Mouse (Mus musculus) spleen, embryonic (tissue): Measurements from ENCODE around the gene Aldoc.

Experiments
- CTCF ChIA-PET: fragments of 350-600 bp; sonication (Branson Sonifier 250); formaldehyde crosslinking; loops from one replicate; lab custom pipeline; 2022; lab: Charles Lee

Gene Aldoc

DNA sequence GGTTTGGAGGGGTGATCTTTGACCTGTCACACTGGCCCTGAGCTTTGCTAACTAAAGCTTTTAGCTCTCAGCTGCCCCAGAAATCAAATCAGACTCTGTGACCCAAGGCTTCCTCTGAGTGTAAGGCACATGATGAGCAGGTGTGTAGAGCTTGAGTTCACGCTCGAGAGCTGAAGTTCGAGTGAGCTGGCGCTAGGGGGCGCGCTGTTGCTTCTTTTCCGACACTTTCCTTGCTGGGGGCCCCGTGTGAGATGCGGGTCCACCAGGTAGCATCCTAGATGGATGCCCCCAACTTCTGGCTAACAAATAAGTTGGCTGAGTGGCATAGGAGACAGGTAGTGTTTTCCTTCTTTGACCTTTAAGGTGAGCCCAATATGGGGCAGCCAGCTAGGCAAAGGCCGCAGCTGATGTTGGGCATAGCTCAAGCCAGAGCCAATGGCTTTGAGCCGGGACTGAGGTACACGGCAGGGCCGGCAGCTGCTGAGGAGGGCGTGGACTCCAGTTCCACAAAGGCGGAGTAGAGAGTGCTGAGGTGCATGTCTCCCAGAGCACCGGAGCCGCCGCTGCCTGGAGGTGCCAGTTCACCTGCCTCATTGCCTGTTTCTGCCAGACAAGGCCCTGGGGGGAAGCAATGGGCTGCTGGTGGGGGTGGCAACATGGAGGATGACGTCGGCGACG, 35.7 kb downstream of the Aldoc start:
- CTCF ChIA-PET, result interaction anchor here (0.7 to 1.2 kb wide), 2 partner anchors 41 to 53 kb away, joined by 3 to 5 read pairs; no protein-coding TSS in a partner anchor

DNA sequence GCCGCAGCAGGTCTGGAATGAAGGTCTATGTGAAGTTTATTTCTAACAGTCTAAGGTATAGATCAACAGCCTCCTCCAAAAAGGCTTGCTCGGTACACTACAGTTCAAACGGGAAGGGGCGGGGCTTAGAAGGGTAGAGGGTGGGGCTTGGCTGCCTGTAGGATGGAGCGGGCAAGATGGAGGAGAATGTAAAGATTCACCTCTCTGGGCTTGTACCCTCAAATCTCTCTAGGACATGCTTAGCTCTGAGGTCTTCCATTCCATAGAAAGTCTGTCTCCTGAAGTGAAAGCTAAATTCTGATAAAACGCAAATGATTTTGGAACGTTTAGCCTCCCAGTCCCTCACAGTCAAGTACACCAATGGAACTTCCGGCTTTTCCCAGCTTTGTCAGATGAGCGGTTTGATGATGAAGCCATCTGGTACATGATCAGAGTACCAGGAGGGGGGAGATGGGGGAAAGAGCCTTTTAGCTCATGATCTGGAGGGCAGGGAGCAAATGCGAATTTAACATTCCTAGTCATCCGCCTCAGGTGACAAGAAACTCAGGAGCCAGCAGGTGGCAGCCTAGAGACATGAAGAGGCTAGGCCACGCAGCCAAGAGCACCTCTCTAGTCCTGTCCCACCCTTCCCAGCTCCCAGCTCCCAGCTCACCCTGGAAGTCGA, 37.5 kb downstream of the Aldoc start:
- CTCF ChIA-PET, result interaction anchor here (1.0 to 1.1 kb wide), 2 partner anchors 34 to 37 kb away, joined by 5 read pairs; no protein-coding TSS in a partner anchor

DNA sequence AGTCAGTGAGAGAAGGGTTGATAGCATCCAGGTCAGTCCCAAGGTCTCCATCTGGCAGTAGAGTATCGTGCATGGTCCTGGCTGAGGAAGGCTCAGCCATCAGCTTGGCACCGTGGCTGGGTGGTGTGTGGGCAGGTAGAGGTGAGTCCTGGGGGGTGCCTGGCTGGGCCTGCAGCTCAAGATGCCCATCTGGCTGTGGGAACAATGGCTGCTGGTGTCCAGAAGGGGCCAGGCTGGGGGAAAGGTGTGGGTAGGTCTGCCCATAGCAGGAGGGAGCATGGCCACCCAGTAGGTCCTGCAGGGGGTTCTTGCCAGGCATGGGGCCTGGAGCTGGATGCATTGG, 38.0 kb downstream of the Aldoc start:
- CTCF ChIA-PET, result interaction anchor here (1.0 to 1.1 kb wide), 2 partner anchors 34 to 36 kb away, joined by 5 read pairs; no protein-coding TSS in a partner anchor

DNA sequence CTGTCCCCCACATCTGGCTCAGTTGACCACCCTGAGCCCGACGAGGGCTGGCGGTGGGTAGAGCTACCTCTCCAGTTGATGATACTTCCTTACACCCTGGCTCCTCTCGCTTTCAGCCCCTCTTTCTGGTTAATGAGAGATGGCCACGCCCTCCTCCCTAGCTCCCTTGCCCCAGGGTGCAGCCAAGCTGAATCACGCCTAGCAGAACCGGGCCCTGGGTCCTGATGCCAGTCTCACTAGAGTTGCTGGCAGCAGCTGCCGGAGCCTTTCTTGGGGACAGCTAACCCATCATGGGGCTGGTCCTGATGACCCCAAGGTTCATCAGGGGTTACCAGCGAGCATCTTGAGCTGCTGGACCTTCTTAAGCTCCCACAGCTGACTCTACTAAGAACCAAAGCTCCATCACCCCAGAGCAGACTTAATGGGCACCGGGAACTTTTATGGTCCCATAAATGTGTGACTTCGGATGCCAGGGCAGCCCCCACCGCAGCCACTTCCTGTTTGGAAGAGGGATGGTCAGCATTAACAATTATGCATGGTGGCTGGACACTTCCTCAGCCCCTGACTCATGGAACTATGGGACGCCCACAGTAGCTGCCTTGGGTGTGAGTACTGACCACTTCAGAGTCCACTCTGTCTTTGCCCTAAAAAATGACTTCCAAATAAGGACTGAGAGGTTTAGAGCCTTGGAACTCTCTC, 40.7 kb downstream of the Aldoc start:
- CTCF ChIA-PET, result no interaction called here

DNA sequence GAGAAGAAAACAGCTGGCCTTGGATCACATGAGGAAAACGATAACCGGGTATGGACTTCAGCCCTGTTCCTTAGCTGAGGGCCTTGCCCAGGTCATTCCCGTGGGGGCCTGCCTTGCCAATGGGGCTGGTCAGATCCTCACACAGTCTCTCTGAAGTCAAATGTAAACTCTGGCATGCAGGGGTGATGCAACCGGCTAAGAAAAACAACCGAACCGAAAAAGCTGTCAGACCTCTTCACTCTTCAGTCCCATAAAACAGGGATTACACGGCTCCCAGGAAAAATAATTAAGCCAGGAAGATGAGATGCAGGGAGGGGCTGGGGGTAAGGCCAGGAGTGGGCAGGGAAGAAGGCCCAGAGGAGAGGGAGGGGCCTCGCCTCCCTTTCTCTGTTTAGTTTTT, 41.3 kb downstream of the Aldoc start:
- CTCF ChIA-PET, result no interaction called here

DNA sequence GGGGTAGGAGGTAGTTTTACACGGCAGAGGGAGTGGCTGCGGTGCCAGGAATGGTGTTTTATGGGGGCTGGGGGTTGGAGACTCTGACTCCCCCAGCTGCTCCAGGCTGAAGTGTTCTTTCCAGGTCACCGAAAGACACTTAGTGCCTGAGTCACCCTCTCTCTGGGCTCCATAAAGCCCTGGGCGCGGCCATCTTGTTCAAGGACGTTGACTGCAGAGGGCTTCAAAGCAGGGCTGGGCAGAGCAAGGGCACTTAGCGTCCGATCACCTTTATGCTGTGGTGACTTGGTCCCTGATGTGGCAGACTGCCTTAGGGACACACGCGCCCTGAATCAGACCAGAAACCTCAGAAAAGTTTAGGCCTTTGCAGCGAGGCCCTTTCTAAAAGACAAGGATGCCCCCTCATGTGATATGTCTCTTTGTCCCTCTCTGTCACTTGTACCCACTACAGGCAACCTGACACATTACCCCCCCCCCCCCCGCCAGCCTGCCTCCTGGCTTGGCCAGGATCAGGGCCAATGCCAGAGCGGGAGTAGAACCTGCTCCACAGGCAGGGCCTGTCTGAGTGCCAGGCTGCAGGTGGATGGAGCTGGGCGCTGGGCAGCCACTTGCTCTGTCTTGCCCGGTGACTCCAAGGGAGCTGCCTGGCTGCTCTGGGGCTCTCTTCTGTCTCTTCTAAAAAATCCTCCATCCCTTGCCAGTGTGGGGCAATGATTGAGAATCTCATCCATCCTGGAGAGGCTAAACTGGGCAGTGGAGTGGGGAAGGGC, 44.9 kb downstream of the Aldoc start:
- CTCF ChIA-PET, result no interaction called here

DNA sequence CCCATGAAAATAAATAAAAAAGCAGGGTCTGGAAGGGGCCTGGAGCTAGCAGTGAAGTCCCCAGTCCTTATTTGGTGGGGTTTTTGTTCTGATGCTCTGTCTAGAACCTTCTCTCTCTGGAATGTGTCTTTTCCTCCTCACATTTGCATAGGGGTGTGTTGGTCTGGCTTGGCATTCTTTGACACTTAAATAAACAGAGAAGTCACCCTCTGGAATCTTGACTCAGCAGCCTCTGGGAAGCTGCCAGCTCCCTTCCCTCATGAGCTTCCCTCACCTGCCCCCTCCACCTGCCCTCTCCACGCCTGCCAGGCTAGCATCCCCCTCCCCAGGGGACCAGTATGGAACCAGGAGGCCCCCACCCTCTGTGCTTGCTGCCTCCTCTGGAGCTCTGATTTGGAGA, 47.6 kb downstream of the Aldoc start:
- CTCF ChIA-PET, result no interaction called here

DNA sequence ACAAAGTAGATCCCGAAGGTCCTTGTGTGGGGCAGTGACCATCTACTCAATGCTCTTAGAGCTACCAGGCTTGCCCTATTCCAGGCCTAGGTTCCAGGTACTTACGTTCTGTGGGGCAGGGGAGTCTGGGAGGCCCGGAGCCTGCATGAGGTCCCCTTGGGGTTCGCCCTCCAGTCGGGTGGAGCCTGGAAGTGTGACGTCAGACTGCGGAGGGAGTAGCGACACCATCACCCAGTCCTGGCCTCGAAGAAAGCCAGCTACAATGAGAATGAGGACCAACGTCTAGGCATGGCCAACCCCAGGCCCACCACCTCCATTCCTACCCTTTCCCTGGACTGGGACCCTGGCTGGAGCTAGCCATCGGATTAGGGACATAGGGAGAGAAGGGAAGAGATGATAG, 48.9 kb downstream of the Aldoc start:
- CTCF ChIA-PET, result no interaction called here

DNA sequence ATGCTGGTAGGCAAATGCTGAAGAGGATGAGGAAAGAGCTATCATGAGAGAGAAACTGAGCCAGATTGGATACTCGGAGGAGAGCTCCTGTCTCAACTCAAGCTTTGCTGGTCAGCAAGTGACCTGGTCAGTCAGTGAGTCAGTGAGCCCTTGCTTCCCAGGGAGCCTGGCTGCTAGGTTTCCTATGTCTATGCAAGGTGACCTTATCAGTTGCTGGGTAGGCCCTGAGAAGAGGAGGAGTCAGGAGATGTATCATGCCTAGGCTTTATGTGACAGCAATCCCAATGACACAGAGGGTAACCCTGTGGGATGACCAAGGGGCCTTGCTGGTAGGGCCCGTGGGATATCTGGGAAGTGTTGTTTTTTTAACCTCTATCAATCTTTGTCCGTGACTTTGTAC, 49.4 kb downstream of the Aldoc start:
- CTCF ChIA-PET, result interaction anchor here (0.6 kb wide), 1 partner anchor 56 kb away, joined by 3 read pairs; no protein-coding TSS in a partner anchor

DNA sequence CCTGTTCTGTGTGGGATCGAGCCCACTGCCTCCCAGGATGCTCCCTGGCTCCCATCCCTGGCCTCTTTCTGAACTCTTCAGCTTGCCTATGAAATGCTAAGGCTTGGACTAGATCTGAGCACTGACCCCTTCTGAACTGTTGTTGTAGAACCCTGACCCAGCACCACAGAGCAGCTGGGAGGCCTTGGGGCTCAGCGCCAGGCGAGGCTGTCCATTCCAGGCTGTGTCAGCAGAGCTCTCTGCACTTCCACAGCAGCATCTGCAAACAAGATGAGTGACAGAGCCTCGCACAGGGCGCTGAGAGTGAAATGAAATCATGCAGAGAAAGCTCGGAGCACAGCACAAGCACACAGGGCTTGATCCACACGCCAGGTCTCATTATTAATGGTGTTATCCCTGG, 49.8 kb downstream of the Aldoc start:
- CTCF ChIA-PET, result interaction anchor here (0.6 kb wide), 1 partner anchor 56 kb away, joined by 3 read pairs; no protein-coding TSS in a partner anchor

DNA sequence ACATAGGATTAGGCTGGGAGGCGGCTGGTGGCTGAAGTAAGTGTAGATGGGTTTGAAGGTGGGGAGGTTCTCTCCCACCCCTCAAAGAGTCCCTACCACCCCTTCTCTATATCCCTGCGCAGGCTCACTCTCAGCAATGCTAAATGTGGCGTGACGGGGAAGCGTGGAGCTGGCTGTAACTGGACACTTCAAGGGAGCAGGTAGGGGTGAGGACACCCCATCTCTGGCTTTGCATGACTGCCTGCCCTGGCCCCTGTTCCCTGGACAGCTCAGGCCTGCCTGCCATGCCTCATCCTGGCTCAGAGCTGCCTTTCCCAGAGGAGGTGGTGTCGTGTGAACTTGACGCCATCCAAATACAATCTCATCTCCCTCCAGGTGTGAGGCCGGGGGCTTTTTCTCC, 51.4 kb downstream of the Aldoc start:
- CTCF ChIA-PET, result no interaction called here
